Mouse (Mus musculus): ENCODE results near the gene Tgfbr3. TPM values are rescaled to one million over a fixed set of nuclear protein-coding genes. Genes with fewer than 3 reads are reported as not detected.

Tgfbr3 gene
- total RNA-seq (2023) = 76.8 TPM

GRCm38 (mm10) chr5:107289234-107289764 lies at the start of gene Tgfbr3:
Gene Tgfbr3 (minus strand): TSS chr5:107289629.

GRCm38 (mm10) chr5:107330916-107331421 lies 41.5 kb upstream of the Tgfbr3 start, which contains the start of gene Brdt:
Gene Brdt (plus strand): TSS chr5:107331159.

Other genes starting within 250 kb of the Tgfbr3 start
- 1.9 TPM for gene Brdt, start 41.5 kb upstream of the Tgfbr3 start, total RNA-seq (2023)
- gene Ephx4, start 113.1 kb upstream of the Tgfbr3 start, total RNA-seq (2023) = not detected
- not detected for gene Lpcat2b, start 141.9 kb upstream of the Tgfbr3 start, total RNA-seq (2023)
- gene Btbd8, start 148.4 kb upstream of the Tgfbr3 start, total RNA-seq (2023) = 11.5 TPM
- gene Gm42669, start 218.0 kb upstream of the Tgfbr3 start, total RNA-seq (2023) = not detected
- gene 1700028K03Rik, start 245.1 kb upstream of the Tgfbr3 start, total RNA-seq (2023) = 0.15 TPM